Mouse (Mus musculus) R1 (cell line): ENCODE results near the gene Zbtb7a.

ENCODE experiments used
- DNase-seq: peaks from one replicate; pipeline ENCODE4 v3.0.0-alpha.2; 2018; ENCODE audit warnings: low read depth, low spot score

Zbtb7a gene

DNA sequence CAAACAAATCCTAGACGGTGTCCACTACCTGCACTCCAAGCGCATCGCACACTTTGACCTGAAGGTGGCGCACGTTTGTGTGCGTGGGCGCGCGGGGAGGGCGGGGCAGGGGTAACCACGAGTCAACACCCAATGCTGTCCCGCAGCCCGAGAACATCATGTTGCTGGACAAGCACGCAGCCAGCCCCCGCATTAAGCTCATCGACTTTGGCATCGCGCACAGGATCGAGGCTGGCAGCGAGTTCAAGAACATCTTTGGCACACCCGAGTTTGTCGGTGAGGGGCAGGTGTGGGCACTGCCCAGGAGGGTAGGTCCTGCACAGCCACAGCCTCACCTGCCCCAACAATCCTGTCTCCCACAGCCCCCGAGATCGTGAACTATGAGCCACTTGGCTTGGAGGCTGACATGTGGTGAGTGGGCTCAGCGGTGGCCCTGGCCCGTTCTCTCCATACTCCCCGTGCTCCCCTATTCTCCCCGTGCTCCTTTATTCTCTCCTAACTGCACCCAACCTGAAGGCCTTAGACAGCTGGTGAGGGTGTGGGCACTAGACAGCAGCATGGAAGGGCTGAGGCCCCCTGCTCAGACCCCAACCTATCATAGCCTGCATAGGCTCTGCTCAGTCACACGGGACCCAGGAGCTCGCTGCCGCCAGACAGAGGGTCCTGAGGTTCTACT lies 55.4 kb downstream of the Zbtb7a start:
- DNase-seq: peak; percentile 84

GRCm38 (mm10) chr10:81190912-81191321 lies 55.9 kb downstream of the Zbtb7a start:
- peak; percentile 62 for DNase-seq

- DNase-seq: no peak
Observed at GRCm38 (mm10) chr10:81191342-81191982, 56.4 kb downstream of the Zbtb7a start.

DNA sequence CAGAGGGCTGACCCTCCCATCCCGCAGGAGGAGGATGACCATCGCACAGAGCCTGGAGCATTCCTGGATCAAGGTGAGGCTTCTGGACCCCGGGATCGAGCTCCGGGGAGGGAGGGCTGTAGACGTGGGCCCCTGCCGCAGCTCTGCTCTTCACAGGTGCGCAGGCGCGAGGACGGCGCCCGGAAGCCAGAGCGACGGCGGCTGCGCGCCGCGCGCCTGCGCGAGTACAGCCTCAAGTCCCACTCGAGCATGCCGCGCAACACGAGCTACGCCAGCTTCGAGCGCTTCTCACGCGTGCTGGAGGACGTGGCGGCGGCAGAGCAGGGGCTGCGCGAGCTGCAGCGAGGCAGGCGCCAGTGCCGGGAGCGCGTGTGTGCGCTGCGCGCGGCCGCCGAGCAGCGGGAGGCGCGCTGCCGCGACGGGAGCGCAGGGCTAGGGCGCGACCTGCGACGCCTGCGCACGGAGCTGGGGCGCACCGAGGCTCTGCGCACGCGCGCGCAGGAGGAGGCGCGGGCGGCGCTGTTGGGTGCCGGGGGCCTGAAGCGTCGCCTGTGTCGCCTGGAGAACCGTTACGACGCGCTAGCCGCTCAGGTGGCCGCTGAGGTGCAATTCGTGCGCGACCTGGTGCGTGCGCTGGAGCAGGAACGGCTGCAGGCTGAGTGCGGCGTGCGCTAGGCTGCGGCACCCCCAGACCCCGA lies 57.4 kb downstream of the Zbtb7a start:
- peak; percentile 89 for DNase-seq

DNA sequence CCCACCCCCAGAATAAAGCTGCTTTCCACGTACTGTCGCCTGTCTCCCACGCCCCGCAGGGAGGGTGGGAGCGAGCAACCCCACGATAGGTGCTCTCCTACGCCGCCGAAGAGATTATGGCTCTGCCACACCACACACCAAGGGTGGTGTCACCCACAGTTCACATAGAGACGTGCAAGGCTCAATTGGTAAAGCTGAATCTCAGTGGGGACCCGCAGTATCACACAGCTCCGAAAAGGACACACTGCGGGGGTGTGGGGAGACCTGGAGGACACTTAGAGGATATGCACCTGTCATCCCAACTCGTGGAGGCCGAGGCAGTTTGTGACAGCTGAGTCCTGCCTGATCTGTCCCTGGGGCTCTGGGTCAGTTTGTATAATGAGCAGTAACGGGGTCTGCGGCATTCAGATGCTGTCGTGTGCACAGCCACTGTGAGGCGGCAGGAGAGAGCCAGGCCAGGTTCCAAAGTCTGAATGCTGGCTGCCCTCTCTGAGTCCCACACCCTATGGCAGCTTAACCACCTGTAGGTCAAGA lies 58.0 kb downstream of the Zbtb7a start:
- DNase-seq: peak; percentile 59

- peak; percentile 16 for DNase-seq
Observed at GRCm38 (mm10) chr10:81193991-81194774, 59.2 kb downstream of the Zbtb7a start.

DNA sequence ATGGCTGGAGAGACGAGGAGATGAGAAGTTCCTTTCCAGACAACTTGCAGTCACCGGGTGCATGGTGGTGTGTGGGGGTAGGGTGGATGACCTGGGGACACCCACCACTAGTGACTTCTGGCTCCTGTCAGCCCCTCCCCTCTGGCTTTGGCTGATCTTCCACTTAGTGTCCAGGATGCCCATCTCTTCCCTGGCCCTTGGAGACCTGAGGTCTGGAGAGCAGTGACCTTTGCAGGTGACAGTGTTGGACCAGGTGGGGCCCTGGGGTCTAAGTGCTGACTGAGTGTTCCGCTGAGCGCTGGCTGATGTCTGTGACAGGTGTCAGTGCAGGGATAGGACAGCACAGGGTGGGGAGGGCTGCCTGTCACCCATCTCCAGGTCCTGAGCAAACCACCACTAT lies 60.3 kb downstream of the Zbtb7a start:
- DNase-seq: no peak

- no peak for DNase-seq
Observed at GRCm38 (mm10) chr10:81196470-81197065, 61.5 kb downstream of the Zbtb7a start.

GRCm38 (mm10) chr10:81197305-81197704 lies 62.3 kb downstream of the Zbtb7a start:
- no peak for DNase-seq

GRCm38 (mm10) chr10:81198230-81198629 lies 63.2 kb downstream of the Zbtb7a start:
- DNase-seq: peak; percentile 72

DNA sequence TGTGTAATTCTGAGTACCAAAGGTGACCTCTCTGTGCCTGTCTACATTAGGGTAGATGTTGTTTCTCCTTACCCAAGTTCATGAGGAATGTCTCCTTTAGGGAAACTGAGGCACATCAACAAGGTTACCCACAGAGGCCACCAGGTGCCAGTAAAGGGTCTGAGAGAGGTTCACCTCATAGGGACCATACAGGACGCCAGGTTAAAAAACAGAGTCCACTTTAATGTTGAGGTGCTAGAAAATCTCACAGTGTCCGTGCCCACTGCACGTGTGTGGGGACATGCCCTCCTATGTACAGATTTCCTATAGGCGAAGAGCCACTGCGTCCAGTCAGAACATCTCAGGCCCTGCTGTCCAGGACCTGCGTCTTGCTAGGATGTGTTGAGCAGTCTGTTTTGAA lies 64.0 kb downstream of the Zbtb7a start:
- no peak for DNase-seq

DNA sequence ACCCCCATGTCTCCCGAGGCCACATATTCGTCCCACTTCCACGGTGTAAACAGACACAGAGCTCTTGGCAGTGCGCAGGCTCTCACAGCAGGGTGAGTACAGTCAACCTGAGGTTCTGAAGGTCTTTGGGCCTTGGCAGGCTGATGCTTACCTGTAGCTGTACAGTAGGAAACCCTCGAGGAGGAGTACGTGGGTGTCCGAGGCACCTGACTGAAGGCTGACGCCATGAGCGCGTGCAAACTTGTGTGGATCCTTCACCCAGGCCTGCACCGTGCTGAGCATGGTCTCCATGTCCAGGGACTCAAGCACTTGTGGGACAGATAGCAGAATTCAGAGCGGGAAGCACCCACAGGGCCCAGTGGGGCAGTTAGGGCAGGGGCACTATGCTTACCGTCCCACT lies 65.1 kb downstream of the Zbtb7a start:
- DNase-seq: no peak

DNA sequence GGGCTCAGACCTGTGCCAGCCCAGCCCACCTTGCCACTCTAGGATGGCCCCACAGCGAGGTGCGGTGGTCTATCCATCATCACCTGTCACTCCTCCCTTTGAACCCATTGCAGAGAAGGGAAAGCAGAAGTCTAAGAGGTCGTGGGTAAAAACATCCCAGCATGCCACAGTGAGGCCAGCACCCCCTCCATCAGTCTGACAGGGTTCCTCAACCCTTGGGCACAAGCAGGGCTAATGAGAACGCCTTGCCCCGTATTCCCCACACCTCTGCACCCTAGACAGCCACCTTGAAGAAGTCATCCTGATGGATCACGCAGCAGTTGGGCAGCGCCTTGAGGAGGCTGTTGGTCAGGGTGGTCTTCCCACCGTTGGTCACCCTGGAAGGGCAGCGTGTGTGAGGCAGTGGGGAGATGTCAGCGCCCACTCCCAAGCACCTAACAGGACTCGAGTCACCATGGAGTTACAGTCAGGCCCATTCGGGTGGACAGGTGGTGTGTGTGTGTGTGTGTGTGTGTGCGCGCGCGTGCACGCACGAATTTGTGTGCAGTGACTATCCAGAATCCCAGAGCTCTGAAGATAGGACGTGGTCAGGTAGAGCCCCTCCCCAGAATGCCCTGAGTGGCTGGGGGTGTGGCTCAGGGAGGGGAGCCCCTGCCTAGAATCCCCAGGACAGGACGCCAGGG lies 65.7 kb downstream of the Zbtb7a start:
- no peak for DNase-seq

GRCm38 (mm10) chr10:81201807-81202758 lies 67.1 kb downstream of the Zbtb7a start, which contains the start of gene Nmrk2:
Nmrk2 (minus strand) TSS chr10:81202051.
- no peak for DNase-seq
